8 mouse cellular contexts compared by ENCODE assay signal in the genomic region with DNA sequence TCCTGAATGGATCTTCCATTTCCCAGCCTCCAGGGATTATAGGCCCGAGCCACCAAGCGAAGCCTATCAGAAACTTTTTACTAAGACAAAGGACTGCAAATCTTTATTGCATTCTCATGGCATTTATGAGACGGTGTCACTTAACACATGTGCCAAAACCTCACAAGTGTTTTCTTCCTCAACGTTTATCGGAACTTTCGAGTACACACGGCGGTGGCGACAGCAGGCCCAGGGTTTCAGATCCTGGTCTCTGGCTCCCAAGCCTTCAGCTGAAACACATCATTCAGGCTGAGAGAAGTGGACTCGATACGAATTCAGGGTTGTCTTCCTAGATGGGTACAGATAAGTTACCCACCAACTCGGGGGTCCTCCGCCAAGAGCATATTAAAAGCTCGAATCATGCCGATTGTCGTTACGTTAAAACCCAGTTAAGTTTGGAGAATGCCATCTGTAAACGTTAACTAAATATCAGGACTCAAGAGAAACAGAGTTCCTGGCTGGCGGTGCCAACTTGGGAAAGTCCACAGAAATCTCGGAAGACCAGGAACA. TPM values are rescaled to one million over a fixed set of nuclear protein-coding genes. Genes with fewer than 3 reads are reported as not detected.
DNase-seq lines count a peak whose midpoint lies in the region; ATAC-seq and TF ChIP-seq lines count a peak whose summit lies in the region.

No protein-coding gene starts in this region.

- peaks cover 35% of the 10 kb centered on the region for H3K79me2 ChIP-seq in myocyte (ENCODE audit: control insufficient read depth, insufficient read depth)

- 2% methylated on average over 20 of the region's 20 CpGs for WGBS in embryonic facial prominence, embryonic 15.5 days
- WGBS in intestine, postnatal 0 days: 2% methylated on average over 20 of the region's 20 CpGs

- peak overlapping the region; percentile 76 for H3K9ac ChIP-seq in embryonic facial prominence, embryonic 15.5 days
- H3K9ac ChIP-seq in intestine, postnatal 0 days (ENCODE audit: low read depth, low read length): peak overlapping the region; percentile 87

- no peak for TF ChIP-seq CTCF in intestine, postnatal 0 days (IDR thresholded peaks at IDR 0.05; ENCODE audit: low read depth)

- no peak for TF ChIP-seq POLR2A in myocyte (IDR thresholded peaks at IDR 0.05; ENCODE audit: insufficient read length, low read depth)

- H3K4me1 ChIP-seq in embryonic facial prominence, embryonic 15.5 days: peaks cover 7% of the 10 kb centered on the region; the same call in 1 of the 2 replicates
- H3K4me1 ChIP-seq in intestine, postnatal 0 days (replicated peaks; ENCODE audit: control insufficient read depth, insufficient read depth, low read length): no peaks in the 10 kb centered on the region

- no peaks in the 10 kb centered on the region for H3K9me3 ChIP-seq in embryonic facial prominence, embryonic 15.5 days (replicated peaks)
- H3K9me3 ChIP-seq in intestine, postnatal 0 days (ENCODE audit: control insufficient read depth): no peaks in the 10 kb centered on the region

- peak overlapping the region; percentile 82 for H3K27ac ChIP-seq in embryonic facial prominence, embryonic 15.5 days (replicated peaks)
- peak overlapping the region; percentile 84 for H3K27ac ChIP-seq in intestine, postnatal 0 days (ENCODE audit: low read depth, low read length)

- H3K36me3 ChIP-seq in embryonic facial prominence, embryonic 15.5 days: peaks cover 33% of the 10 kb centered on the region
- peaks cover 8% of the 10 kb centered on the region for H3K36me3 ChIP-seq in intestine, postnatal 0 days (ENCODE audit: control insufficient read depth, insufficient read depth)
- H3K36me3 ChIP-seq in myocyte (ENCODE audit: control insufficient read depth, insufficient read depth): peaks cover 6% of the 10 kb centered on the region

- intact Hi-C loops in gastrocnemius, postnatal 36 days (cut with DNase I): loop anchor here (5.0 kb wide), 1 partner anchor 40 kb away; the partner anchor contains the start of gene Prdm4

- no peaks in the 10 kb centered on the region for H3K27me3 ChIP-seq in embryonic facial prominence, embryonic 15.5 days
- no peaks in the 10 kb centered on the region for H3K27me3 ChIP-seq in intestine, postnatal 0 days (replicated peaks; ENCODE audit: control insufficient read depth, insufficient read depth, low read length)
- no peaks in the 10 kb centered on the region for H3K27me3 ChIP-seq in myocyte (ENCODE audit: control insufficient read depth, insufficient read depth, insufficient read length)

- peak overlapping the region; percentile 67 for H3K4me2 ChIP-seq in embryonic facial prominence, embryonic 15.5 days (replicated peaks)
- peak overlapping the region; percentile 68 for H3K4me2 ChIP-seq in intestine, postnatal 0 days (replicated peaks; ENCODE audit: low read depth)
- H3K4me2 ChIP-seq in myocyte (ENCODE audit: low read depth): peak overlapping the region; percentile 94

- peak overlapping the region; percentile 84 for H3K4me3 ChIP-seq in embryonic facial prominence, embryonic 15.5 days (replicated peaks)
- H3K4me3 ChIP-seq in intestine, postnatal 0 days (ENCODE audit: low read depth, low read length): peak overlapping the region; percentile 93
- H3K4me3 ChIP-seq in myocyte: peak overlapping the region; percentile 95

- ATAC-seq in embryonic facial prominence, embryonic 15.5 days (ENCODE audit: insufficient number of reproducible peaks, low FRiP score, low TSS enrichment, low read depth): no peak
- peak; percentile 1; the same call in 1 of the 2 replicates for ATAC-seq in intestine, postnatal 0 days

- peak overlapping the region; percentile 56 for H3ac ChIP-seq in myocyte (ENCODE audit: control insufficient read depth, insufficient read length)

- DNase-seq in gastrocnemius, adult 18-20 months (ENCODE audit: low spot score): peak; percentile 3
- DNase-seq in gastrocnemius, postnatal 36 days: no peak
- peak; percentile 9 for DNase-seq in CD4-positive helper T cell, adult 2 months (ENCODE audit: low read depth, low spot score)
- no peak for DNase-seq in frontal cortex, postnatal 14 days (ENCODE audit: low spot score in 2 of 2)
- DNase-seq in adrenal gland, postnatal 36 days: no peak

TF ChIP-seq in myocyte, 11 proteins besides CTCF, POLR2A, EP300 and RAD21:
- no peak for TF ChIP-seq REST (IDR thresholded peaks at IDR 0.05; ENCODE audit: insufficient read depth, insufficient read length)
- TF ChIP-seq POLR2AphosphoS2 (IDR thresholded peaks at IDR 0.05; ENCODE audit: insufficient read length, low read depth): no peak
- TF ChIP-seq E2F4 (IDR thresholded peaks at IDR 0.05; ENCODE audit: insufficient read depth): no peak
- TF ChIP-seq MAX (IDR thresholded peaks at IDR 0.05; ENCODE audit: low read depth): no peak
- TF ChIP-seq TCF12 (IDR thresholded peaks at IDR 0.05; ENCODE audit: insufficient read depth, poor library complexity, severe bottlenecking): no peak
- no peak for TF ChIP-seq USF1 (IDR thresholded peaks at IDR 0.05; ENCODE audit: low read depth)
- TF ChIP-seq CEBPB (IDR thresholded peaks at IDR 0.05; ENCODE audit: insufficient read depth, poor library complexity, severe bottlenecking): no peak
- no peak for TF ChIP-seq MYOD1 (IDR thresholded peaks at IDR 0.05; ENCODE audit: control insufficient read depth in 1 of 3, insufficient read length in 2 of 3, low read depth in 2 of 3)

RNA-seq across cellular contexts. Expression of gene Rtcb, which starts 0.7 kb away (rescaled TPM):
- 10 to 100 TPM; 43.0 to 47.5 TPM for total RNA-seq in gastrocnemius, adult 18-20 months (2021)
- total RNA-seq in gastrocnemius, postnatal 36 days (2021): 10 to 100 TPM; 41.1 to 46.4 TPM
- polyA plus RNA-seq in embryonic facial prominence, embryonic 15.5 days (2015; fragmentation: Nextera tagmentation; extraction: Ambion mirVana): 170 TPM in 2 replicates
- polyA plus RNA-seq in intestine, postnatal 0 days (2015; fragmentation: Nextera tagmentation; extraction: Ambion mirVana): 72.4 and 75.1 TPM in 2 replicates
- 131 TPM for polyA plus RNA-seq in myocyte (2012; fragmentation: generic; extraction: Trizol)
- 100 to 1,000 TPM; 122 to 125 TPM for total RNA-seq in adrenal gland, postnatal 36 days (2021)

RNA-seq across cellular contexts. Expression of gene Ascl4, which starts 29.5 kb away (rescaled TPM):
- total RNA-seq in gastrocnemius, adult 18-20 months (2021): not detected
- not detected for total RNA-seq in gastrocnemius, postnatal 36 days (2021)
- 1.5 and 1.7 TPM in 2 replicates for polyA plus RNA-seq in embryonic facial prominence, embryonic 15.5 days (2015; fragmentation: Nextera tagmentation; extraction: Ambion mirVana)
- 0.20 TPM in 1 of 2 replicates, not detected in the other for polyA plus RNA-seq in intestine, postnatal 0 days (2015; fragmentation: Nextera tagmentation; extraction: Ambion mirVana)
- not detected for polyA plus RNA-seq in myocyte (2012; fragmentation: generic; extraction: Trizol)
- not detected for total RNA-seq in adrenal gland, postnatal 36 days (2021)

RNA-seq across cellular contexts. Expression of gene Prdm4, which starts 40.0 kb away (rescaled TPM):
- total RNA-seq in gastrocnemius, adult 18-20 months (2021): 10 to 100 TPM; 13.4 to 17.1 TPM
- 10 to 100 TPM; 13.4 to 13.6 TPM for total RNA-seq in gastrocnemius, postnatal 36 days (2021)
- polyA plus RNA-seq in embryonic facial prominence, embryonic 15.5 days (2015; fragmentation: Nextera tagmentation; extraction: Ambion mirVana): 16.5 and 18.4 TPM in 2 replicates
- polyA plus RNA-seq in intestine, postnatal 0 days (2015; fragmentation: Nextera tagmentation; extraction: Ambion mirVana): 7.3 and 8.8 TPM in 2 replicates
- polyA plus RNA-seq in myocyte (2012; fragmentation: generic; extraction: Trizol): 16.2 TPM
- 10 to 100 TPM; 14.6 to 16.2 TPM for total RNA-seq in adrenal gland, postnatal 36 days (2021)

RNA-seq across cellular contexts. Expression of gene Bpifc, which starts 54.8 kb away (rescaled TPM):
- total RNA-seq in gastrocnemius, adult 18-20 months (2021): not detected
- not detected for total RNA-seq in gastrocnemius, postnatal 36 days (2021)
- polyA plus RNA-seq in embryonic facial prominence, embryonic 15.5 days (2015; fragmentation: Nextera tagmentation; extraction: Ambion mirVana): 8.3 and 9.8 TPM in 2 replicates
- polyA plus RNA-seq in intestine, postnatal 0 days (2015; fragmentation: Nextera tagmentation; extraction: Ambion mirVana): not detected in 2 replicates
- not detected for polyA plus RNA-seq in myocyte (2012; fragmentation: generic; extraction: Trizol)
- total RNA-seq in adrenal gland, postnatal 36 days (2021): 1 to 10 TPM in 1 of 2 experiments, under 1 TPM in 1; 0.13 to 1.2 TPM

Comparison
In these comparisons a context has a peak if more than half of its experiments do, and no peak if none do; other contexts are left out.
1. DNase-seq: peak in gastrocnemius, adult 18-20 months (single experiment) and CD4-positive helper T cell, adult 2 months (single experiment); none in gastrocnemius, postnatal 36 days (0 of 2), frontal cortex, postnatal 14 days (0 of 2) and adrenal gland, postnatal 36 days (0 of 2).
2. Peak in every context shown above with its lines, with median percentiles within 50 percentile points of each other: H3K4me2 ChIP-seq and H3K4me3 ChIP-seq.